Mouse (Mus musculus): ENCODE data around the gene Tgfb1. TPM values are rescaled to one million over a fixed set of nuclear protein-coding genes. Genes with fewer than 3 reads are reported as not detected.

Gene Tgfb1
- total RNA-seq, 2 experiments from 2014 or later = 48.7 to 49.6 TPM

DNA sequence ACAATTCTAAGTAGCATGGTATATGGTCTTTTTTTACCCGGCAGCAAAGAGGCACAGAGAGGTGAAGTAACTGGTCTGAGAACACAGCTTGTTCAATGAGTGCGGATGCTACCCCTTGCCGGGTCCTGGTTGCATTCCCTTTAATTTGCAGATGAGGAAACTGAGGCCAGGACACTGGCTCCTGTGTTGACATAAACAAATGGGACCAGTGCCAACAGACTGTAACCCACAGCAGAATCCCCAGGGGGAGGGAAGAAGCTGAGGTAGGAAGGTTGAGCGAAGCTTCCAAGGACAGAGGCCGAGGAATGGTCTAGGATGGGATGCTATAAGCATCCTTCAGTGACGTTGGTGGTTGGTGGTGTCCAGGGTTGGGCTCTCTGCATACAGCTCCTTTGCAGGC is 11.4 kb upstream of the Tgfb1 start:
- DNase-seq = no peak

- DNase-seq = peak; percentile 89
These were observed 10.6 kb upstream of the Tgfb1 start for GRCm38 (mm10) chr7:25676085-25676781.

GRCm38 (mm10) chr7:25677013-25677412 is 9.8 kb upstream of the Tgfb1 start:
- DNase-seq = no peak

- no peak for DNase-seq
These were observed 6.8 kb upstream of the Tgfb1 start for GRCm38 (mm10) chr7:25679971-25680370.

- DNase-seq = peak; percentile 98
These were observed 6.1 kb upstream of the Tgfb1 start, which contains the start of gene B9d2 for GRCm38 (mm10) chr7:25680514-25681258. Gene B9d2, plus strand, starts transcription at chr7:25680780.

DNA sequence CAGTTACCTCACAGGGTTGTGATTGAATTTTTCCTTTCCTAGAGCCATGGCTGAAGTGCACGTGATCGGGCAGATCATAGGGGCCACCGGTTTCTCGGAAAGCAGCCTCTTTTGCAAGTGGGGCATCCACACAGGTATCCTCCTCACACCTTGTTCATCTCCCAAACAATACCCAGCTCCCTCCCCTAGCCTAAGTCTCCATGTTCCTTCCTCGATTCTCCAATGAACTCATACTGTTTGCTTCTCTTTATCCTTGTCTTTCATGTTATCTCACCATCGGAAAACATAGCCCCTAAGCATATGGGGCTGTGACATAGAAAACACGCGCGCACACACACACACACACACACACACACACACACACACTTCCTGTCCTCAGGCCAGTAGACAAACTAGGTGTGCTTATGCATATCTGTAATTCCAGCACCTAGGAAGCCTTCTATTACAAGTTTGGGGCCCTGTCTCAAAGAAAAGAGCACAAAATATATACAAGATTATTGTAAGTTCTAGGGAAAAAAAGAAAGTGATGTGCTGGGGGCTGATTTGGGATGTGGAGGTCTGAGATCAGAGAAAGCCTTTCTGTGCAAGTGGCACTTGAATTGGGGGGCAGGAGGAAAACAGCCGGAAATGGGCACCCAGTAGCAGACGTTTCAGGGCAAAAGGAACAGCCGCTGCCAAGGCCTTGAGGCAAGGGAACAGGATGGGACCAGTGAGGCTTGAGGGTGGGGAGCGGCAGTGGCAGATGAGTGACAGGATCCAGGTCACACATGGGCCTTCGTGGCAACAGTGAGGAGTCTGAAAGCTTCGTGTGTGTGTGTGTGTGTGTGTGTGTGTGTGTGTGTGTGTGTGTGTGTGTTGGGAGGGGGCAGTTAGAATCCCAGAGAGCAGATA is 5.2 kb upstream of the Tgfb1 start:
- no peak for DNase-seq

- DNase-seq = no peak
These were observed 3.2 kb upstream of the Tgfb1 start for GRCm38 (mm10) chr7:25683474-25684180.

- DNase-seq = no peak
These were observed 2.1 kb upstream of the Tgfb1 start for GRCm38 (mm10) chr7:25684659-25685058.

DNA sequence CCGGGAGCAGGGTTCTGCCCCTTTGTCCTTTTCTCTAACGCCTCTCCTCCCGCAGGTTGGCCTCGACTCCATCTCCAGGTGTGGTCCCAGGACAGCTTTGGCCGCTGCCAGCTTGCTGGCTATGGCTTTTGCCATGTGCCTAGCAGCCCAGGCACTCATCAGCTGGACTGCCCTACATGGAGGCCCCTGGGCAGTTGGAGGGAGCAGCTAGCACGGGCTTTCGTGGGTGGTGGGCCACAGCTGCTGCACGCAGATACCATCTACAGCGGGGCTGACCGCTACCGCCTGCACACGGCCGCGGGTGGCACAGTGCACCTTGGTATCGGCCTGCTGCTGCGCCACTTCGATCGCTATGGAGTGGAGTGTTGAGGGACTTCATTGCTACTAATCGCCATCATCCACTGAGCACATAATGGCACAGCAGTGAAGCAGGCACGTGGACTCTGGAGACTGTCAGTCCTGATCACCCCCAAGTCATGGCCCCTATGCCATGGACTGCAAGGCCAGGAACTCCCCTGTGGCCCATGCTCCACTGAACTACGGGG is 804 bp upstream of the Tgfb1 start:
- DNase-seq = no peak

DNA sequence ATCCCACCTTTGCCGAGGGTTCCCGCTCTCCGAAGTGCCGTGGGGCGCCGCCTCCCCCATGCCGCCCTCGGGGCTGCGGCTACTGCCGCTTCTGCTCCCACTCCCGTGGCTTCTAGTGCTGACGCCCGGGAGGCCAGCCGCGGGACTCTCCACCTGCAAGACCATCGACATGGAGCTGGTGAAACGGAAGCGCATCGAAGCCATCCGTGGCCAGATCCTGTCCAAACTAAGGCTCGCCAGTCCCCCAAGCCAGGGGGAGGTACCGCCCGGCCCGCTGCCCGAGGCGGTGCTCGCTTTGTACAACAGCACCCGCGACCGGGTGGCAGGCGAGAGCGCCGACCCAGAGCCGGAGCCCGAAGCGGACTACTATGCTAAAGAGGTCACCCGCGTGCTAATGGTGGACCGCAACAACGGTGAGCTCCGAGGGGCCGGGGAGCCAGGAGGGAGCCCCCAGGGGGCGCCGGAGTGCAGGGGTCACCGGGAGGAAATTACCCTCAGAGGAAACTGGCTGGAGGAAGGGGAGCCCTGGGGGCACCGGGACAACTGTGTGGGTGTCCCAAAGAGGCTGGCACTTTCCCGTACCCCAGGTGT is 1.1 kb downstream of the Tgfb1 start:
- DNase-seq = peak; percentile 69

- peak; percentile 83 for DNase-seq
These were observed 2.2 kb downstream of the Tgfb1 start for GRCm38 (mm10) chr7:25688810-25689586.

DNA sequence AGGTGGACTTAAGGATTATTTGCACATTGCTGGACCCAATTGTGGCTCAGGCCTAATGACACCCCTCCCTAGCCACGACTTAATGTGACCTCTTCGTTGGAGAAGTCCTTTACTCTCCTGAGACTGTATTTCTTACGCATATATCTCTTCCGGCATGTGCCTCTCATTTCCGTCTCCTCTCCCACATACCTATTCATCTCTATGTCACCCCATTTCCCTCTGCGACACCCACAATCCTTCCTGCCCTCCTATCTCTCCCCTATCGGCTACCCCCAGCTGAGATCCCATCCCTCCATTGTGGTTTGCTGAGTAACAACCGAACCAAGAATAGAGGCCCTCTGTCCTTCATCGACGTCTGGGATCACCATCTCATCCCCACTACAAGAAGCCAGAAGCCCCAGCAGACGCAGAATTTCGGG is 2.8 kb downstream of the Tgfb1 start:
- DNase-seq = no peak

DNA sequence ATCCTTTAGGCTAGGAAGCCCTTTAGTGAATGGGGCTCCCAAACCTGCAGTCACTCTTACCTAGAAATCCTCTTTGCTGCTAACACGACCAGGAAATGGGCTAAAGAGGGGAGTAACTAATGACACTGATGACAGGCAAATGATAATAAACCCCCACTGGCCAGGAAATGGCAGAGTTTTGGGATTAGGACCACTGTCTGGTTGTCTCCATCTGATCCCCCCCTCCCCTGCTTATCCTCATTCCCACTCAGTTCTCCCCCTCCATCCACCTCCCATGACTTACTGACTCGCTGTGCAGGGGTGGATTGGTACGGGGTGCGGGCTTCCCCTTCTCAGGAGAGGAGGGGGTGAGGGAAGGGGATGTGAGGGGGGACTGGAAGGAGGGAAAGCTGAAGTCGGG is 3.2 kb downstream of the Tgfb1 start:
- DNase-seq = no peak

DNA sequence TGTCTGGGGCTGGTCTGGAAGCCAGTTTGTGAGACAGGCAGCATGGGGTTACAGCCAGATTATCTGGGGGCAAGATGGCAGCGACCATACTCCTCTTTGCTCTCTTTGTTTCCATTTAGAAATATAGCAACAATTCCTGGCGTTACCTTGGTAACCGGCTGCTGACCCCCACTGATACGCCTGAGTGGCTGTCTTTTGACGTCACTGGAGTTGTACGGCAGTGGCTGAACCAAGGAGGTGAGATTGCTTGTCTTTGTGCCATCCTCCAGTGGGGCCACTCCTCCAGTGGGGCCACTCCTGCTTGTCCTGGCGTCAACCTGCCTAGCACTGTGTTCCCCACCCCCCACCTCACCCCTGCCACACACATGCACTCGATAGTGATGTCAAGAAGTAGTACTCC is 7.3 kb downstream of the Tgfb1 start:
- no peak for DNase-seq

GRCm38 (mm10) chr7:25699851-25700250 is 13.0 kb downstream of the Tgfb1 start:
- no peak for DNase-seq

GRCm38 (mm10) chr7:25700732-25701131 is 13.9 kb downstream of the Tgfb1 start:
- DNase-seq = no peak

- DNase-seq = no peak
These were observed 15.5 kb downstream of the Tgfb1 start for GRCm38 (mm10) chr7:25702350-25702749.

GRCm38 (mm10) chr7:25703793-25704494 is 17.1 kb downstream of the Tgfb1 start:
- peak; percentile 48 for DNase-seq

DNA sequence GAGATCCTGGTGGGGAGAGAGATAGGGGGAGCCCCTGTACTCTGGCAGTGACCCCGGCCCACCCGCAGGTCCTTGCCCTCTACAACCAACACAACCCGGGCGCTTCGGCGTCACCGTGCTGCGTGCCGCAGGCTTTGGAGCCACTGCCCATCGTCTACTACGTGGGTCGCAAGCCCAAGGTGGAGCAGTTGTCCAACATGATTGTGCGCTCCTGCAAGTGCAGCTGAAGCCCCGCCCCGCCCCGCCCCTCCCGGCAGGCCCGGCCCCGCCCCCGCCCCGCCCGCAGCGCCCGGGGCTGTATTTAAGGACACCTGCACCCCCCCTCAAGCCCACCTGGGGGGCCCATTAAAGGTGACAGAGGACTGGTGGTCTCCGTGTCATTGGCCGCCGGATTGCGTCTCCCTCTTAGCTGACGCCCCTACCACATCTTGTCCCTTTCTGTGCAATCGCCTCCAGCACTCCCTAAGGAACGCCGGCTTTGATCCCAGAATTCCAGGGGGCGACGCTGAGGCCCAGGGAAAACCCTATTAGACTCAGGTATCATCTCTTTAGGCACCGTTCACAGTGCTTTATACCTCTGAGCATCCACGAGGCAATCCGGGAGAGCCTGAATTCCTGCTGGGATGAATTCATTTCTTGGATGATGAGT is 18.0 kb downstream of the Tgfb1 start:
- DNase-seq = peak; percentile 46

Data from adrenal gland, postnatal 10 days (tissue).